Mouse (Mus musculus): ENCODE data around the gene Hhipl1.

Hhipl1 gene

GRCm38 (mm10) chr12:108277341-108277841 lies 28.7 kb upstream of the Hhipl1 start:
- in situ Hi-C loops (cut with MboI, MseI) = no loop called here

- in situ Hi-C loops (cut with MboI, MseI) = no loop called here
Measured at GRCm38 (mm10) chr12:108278221-108278918, 27.7 kb upstream of the Hhipl1 start.

- in situ Hi-C loops (cut with MboI, MseI) = no loop called here
Measured at GRCm38 (mm10) chr12:108284455-108285224, 21.4 kb upstream of the Hhipl1 start.

GRCm38 (mm10) chr12:108285225-108286011 lies 20.7 kb upstream of the Hhipl1 start:
- in situ Hi-C loops (cut with MboI, MseI) = no loop called here

- in situ Hi-C loops (cut with MboI, MseI) = no loop called here
Measured at GRCm38 (mm10) chr12:108286381-108286780, 19.7 kb upstream of the Hhipl1 start.

- in situ Hi-C loops (cut with MboI, MseI) = no loop called here
Measured at GRCm38 (mm10) chr12:108287011-108287410, 19.1 kb upstream of the Hhipl1 start.

- in situ Hi-C loops (cut with MboI, MseI) = no loop called here
Measured at GRCm38 (mm10) chr12:108288127-108288880, 17.8 kb upstream of the Hhipl1 start.

GRCm38 (mm10) chr12:108292419-108292818 lies 13.7 kb upstream of the Hhipl1 start:
- in situ Hi-C loops (cut with MboI, MseI) = no loop called here

GRCm38 (mm10) chr12:108292957-108293356 lies 13.1 kb upstream of the Hhipl1 start:
- in situ Hi-C loops (cut with MboI, MseI) = no loop called here

GRCm38 (mm10) chr12:108294620-108295019 lies 11.4 kb upstream of the Hhipl1 start:
- in situ Hi-C loops (cut with MboI, MseI) = loop anchor here (5.0 kb wide), 1 partner anchor 77 kb away; no protein-coding TSS in a partner anchor

GRCm38 (mm10) chr12:108297033-108297432 lies 9.0 kb upstream of the Hhipl1 start:
- in situ Hi-C loops (cut with MboI, MseI) = loop anchor here (5.0 kb wide), 1 partner anchor 80 kb away; no protein-coding TSS in a partner anchor

- in situ Hi-C loops (cut with MboI, MseI) = no loop called here
Measured at GRCm38 (mm10) chr12:108301006-108301405, 5.1 kb upstream of the Hhipl1 start.

- in situ Hi-C loops (cut with MboI, MseI) = no loop called here
Measured at GRCm38 (mm10) chr12:108303778-108304365, 2.2 kb upstream of the Hhipl1 start.

GRCm38 (mm10) chr12:108305172-108305571 lies 898 bp upstream of the Hhipl1 start:
- in situ Hi-C loops (cut with MboI, MseI) = loop anchor here (5.0 kb wide), 1 partner anchor 87 kb away; no protein-coding TSS in a partner anchor

GRCm38 (mm10) chr12:108307553-108307952 lies 1.5 kb downstream of the Hhipl1 start:
- in situ Hi-C loops (cut with MboI, MseI) = loop anchor here (5.0 kb wide), 1 partner anchor 85 kb away; no protein-coding TSS in a partner anchor

GRCm38 (mm10) chr12:108308363-108308856 lies 2.3 kb downstream of the Hhipl1 start:
- in situ Hi-C loops (cut with MboI, MseI) = loop anchor here (5.0 kb wide), 1 partner anchor 84 kb away; no protein-coding TSS in a partner anchor

GRCm38 (mm10) chr12:108309116-108309794 lies 3.2 kb downstream of the Hhipl1 start:
- in situ Hi-C loops (cut with MboI, MseI) = loop anchor here (5.0 kb wide), 1 partner anchor 83 kb away; no protein-coding TSS in a partner anchor

GRCm38 (mm10) chr12:108310041-108310440 lies 4.0 kb downstream of the Hhipl1 start:
- in situ Hi-C loops (cut with MboI, MseI) = loop anchor here (10.0 kb wide), 1 partner anchor 265 kb away; no protein-coding TSS in a partner anchor

- in situ Hi-C loops (cut with MboI, MseI) = loop anchor here (10.0 kb wide), 1 partner anchor 266 kb away; no protein-coding TSS in a partner anchor
Measured at GRCm38 (mm10) chr12:108310456-108311027, 4.5 kb downstream of the Hhipl1 start.

Measured in T-helper 1 cell (primary cell).